Mouse (Mus musculus) hematopoietic multipotent progenitor cell, adult 10-12 weeks (in vitro differentiated cells): ENCODE results near the gene Rslcan18. TPM values are rescaled to one million over a fixed set of nuclear protein-coding genes. Genes with fewer than 3 reads are reported as not detected.

Experiments used
- polyA plus RNA-seq: library from polyadenylated mRNA; stranded (reverse); fragments of >175 nt; gene quantifications from 2 replicates; pipeline ENCODE4 v1.2.3, GENCODE M21; 2012; ENCODE audit warnings: low replicate concordance

Gene Rslcan18
- polyA plus RNA-seq, result not detected in 2 replicates

GRCm38 (mm10) chr13:67116163-67116562 is at the start of gene Rslcan18:
Gene Rslcan18, minus strand, starts transcription at chr13:67116263.

GRCm38 (mm10) chr13:67121360-67121759 is 5.3 kb upstream of the Rslcan18 start, which contains the start of gene Zfp759:
Gene Zfp759, plus strand, starts transcription at chr13:67121660.

GRCm38 (mm10) chr13:67108194-67108820 is 7.8 kb downstream of the Rslcan18 start, which contains the start of gene Gm28557:
Gene Gm28557, minus strand, starts transcription at chr13:67108604.

GRCm38 (mm10) chr13:67097876-67098275 is 18.2 kb downstream of the Rslcan18 start, which contains the start of gene Zfp708:
Gene Zfp708, minus strand, starts transcription at chr13:67097976.

GRCm38 (mm10) chr13:67060786-67061358 is 55.2 kb downstream of the Rslcan18 start, which contains the start of gene Zfp712:
Gene Zfp712, minus strand, starts transcription at chr13:67061170.

Other genes with a start within 250 kb of the Rslcan18 start
- 0.11 TPM in 1 of 2 replicates, not detected in the other for gene Gm10767, start 211.3 kb downstream of the Rslcan18 start, polyA plus RNA-seq
- gene Zfp712, start 55.1 kb downstream of the Rslcan18 start, polyA plus RNA-seq, result 0.26 and 0.58 TPM in 2 replicates
- gene Zfp708, start 18.3 kb downstream of the Rslcan18 start, polyA plus RNA-seq, result 0.07 TPM in 1 of 2 replicates, not detected in the other
- 0.45 TPM in 1 of 2 replicates, not detected in the other for gene Gm28557, start 7.7 kb downstream of the Rslcan18 start, polyA plus RNA-seq
- gene Zfp759, start 5.4 kb upstream of the Rslcan18 start, polyA plus RNA-seq, result 0.11 and 0.45 TPM in 2 replicates
- gene Rsl1, start 56.9 kb upstream of the Rslcan18 start, polyA plus RNA-seq, result 0.14 and 0.71 TPM in 2 replicates
- 0.20 and 0.24 TPM in 2 replicates for gene Zfp455, start 78.2 kb upstream of the Rslcan18 start, polyA plus RNA-seq
- gene Zfp458, start 162.2 kb upstream of the Rslcan18 start, polyA plus RNA-seq, result 0.04 and 0.48 TPM in 2 replicates
- gene Zfp457, start 190.2 kb upstream of the Rslcan18 start, polyA plus RNA-seq, result 0.51 TPM in 1 of 2 replicates, not detected in the other
- gene Zfp595, start 216.3 kb upstream of the Rslcan18 start, polyA plus RNA-seq, result 0.24 and 0.64 TPM in 2 replicates
- not detected in 2 replicates for gene Gm28044, start 244.3 kb upstream of the Rslcan18 start, polyA plus RNA-seq
- 0.21 and 0.54 TPM in 2 replicates for gene Zfp953, start 244.3 kb upstream of the Rslcan18 start, polyA plus RNA-seq